Mouse (Mus musculus) embryo, embryonic 9.5 days (tissue): ENCODE data around the gene Emid1.
A peak's percentile ranks its signal among the peaks of the same experiment; 100 is the strongest.

Source experiments
- DNase-seq: peaks from one replicate; pipeline ENCODE4 v3.0.0-alpha.2; 2017; ENCODE audit errors: extremely low spot score

The Emid1 gene

DNA sequence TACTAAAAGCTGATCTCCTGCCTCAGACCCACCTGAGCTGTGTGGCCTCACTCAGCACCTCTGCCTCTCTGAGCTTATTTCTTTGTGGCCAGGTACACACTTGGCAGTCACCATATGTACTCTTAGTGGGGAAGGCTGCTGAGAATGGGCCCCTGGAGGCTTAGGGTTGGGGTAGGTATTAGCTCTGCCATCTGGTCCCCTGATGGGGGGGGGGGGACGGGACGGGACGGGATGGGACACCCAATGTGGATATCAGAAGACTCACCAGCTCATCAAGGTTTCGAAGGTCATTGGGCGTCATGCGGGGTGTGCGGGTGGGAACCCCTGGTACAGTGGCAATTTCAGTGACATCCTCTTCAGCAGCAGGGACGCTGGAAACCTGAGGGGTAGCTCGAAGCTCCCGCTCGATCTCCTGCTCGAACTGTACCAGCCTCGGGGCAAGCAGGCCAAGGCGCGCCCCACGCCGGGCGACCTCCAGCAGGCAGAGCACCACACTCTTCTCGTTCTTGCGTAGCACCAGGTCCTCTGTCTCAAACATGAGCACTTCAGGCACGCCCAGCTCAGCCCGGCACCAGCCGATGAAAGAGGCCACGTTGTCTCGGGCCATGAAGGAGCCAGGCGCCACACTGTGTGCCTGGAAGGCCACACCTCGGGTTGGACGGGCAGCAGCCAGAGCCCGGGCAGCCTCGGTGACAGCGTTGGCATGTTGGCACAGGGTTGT is 88.3 kb downstream of the Emid1 start:
- DNase-seq = no peak

DNA sequence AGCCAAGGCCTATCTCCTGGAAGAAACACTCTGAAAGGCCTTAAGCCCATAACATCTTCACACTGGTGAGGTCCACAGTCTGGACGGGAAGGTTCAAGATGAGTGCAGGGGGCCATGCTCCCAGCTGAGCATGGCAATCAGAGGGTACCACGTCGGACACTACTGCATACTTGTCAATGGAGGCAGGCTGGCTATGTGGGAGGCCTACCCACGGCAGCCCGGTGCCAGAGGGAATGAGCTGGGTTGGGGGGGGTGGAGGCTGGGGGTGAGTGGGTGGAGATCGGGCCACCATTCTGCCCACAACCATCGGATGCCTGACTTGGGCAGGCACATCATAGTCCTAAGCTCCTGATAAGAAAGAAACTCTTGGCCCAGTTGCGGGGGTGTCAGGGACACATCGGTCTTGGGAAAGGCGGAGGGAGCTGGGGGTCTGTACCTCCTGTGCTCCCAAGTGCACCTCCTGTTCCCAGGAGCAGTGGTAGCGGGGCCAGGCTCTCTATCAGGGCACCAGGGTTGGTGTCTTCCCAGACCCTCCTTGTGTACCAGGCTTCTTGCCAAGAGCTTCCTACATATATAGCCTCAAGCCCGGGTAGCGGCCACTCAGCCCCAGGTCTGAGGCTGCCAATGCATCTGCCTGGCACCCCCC is 89.1 kb downstream of the Emid1 start:
- no peak for DNase-seq

DNA sequence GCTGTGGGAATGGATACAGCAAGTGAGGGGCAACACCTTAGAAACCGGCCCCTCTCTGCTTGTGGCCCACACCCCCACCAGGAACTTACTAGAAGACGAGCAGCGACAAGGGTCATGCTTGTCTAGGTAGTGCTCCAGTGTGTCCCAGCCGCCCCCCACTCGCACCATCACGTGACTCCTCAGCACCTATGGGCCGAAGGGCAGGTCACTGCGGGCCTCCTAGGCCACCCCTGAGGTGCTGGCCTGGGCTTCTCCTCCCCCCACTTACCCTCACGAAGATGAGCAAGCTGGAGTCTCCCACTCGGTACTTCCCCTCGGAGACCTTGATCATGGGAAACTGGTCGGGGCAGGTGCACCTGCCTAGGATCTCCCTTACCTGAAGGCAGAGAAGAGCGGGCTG is 89.7 kb downstream of the Emid1 start:
- DNase-seq = no peak

DNA sequence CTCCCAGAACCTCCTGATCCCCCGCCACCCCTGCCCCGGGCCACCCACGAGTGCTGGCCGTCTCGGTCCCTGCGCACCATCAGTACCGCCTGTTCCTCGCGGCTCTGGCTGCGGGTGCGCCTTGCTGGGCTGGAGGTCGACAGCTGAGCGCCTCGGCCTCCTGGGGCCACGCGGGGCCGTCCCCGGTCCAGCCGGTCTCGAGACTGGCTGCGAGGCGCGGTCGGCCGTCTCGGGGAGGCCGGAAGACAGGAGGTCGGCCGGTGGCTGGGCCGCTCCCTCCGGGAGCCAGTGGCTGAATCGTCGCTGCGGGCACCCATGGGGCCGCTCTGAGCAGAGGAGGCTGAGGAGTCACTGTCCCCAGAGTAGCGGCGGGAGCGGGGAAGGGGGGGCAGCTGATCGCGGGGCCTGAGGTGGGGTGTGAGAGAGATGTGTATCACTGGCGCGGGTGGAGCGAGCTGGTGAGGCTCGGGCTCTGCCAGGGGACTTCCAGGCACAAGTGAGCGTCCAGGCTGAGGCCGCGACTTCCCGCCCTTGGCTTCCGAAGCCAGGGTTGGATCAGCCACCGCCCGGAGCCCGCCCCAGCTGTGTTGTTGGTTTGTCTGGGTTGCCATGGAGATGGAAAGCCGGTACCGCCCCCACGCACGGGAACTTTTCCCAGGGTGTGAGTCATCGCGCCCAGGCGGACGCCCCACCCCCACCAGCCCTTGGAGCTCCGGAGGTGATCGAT is 90.5 kb downstream of the Emid1 start:
- peak; percentile 87 for DNase-seq

DNA sequence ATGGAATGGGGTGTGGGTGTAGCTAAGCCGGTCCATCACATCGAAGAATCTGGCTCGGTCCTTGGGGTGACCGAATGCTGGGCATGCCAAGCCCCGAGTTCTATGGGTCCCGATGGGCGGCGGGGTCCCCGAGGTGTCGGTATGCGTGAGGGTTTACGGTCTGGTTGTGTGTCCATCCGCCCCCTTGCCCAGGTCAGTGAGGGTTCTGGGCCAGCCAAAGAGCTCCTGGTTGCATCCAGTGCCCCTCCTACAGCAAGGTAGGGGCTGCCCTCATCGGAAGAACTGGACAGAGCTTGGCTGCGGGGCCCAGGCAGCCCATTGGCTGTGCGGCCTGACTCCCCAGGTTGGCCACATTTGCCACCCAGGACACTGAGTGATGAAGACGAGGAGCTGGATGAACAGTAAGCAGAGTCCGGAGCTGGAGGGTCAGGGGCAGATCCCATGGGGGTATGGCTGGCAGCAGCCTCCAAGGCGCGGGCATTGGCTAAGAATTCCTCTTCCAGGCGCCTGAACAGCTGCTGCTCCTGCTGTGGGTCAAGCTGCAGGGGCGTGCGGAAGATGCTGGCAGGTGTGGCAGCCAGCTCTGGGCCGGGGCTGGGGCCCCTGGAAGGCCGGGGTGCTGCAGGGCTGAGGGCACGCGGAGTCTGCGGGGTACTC is 91.2 kb downstream of the Emid1 start:
- DNase-seq = no peak

DNA sequence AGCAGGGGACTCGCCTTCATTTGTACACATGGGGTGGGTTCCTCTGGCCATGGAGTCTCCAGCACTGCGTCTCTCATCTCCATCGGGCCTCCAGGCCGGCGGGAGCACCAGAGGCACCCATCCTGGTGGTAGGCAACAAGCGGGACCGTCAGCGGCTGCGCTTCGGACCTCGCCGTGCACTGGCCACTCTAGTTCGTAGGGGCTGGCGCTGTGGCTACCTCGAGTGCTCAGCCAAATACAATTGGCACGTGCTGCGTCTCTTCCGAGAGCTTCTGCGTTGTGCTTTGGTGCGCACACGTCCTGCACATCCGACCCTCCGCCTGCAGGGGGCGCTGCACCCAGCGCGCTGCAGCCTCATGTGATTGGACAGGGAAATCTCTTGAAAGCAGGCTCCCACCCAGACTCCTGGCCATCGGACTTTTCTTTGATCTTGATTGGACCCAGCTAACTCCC is 92.3 kb downstream of the Emid1 start:
- DNase-seq = peak; percentile 46

DNA sequence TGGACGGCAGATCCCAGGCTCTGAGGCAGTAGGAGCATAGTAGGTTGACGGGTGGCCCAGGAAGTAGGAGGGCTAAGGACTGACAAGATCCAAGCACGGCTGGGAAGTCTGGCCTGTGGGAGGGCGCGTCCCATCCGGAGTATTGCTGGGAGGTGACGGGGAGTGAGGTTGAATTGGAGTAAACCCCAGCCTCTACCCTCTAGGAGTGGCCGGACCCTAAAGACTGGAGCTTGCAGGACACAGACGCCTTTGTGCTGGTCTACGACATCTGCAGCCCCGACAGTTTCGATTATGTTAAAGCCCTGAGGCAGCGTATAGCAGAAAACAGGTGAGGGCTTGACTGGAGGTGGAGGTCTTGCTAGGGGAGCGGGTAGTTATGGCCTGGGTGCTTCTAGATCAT is 92.8 kb downstream of the Emid1 start:
- DNase-seq = no peak

DNA sequence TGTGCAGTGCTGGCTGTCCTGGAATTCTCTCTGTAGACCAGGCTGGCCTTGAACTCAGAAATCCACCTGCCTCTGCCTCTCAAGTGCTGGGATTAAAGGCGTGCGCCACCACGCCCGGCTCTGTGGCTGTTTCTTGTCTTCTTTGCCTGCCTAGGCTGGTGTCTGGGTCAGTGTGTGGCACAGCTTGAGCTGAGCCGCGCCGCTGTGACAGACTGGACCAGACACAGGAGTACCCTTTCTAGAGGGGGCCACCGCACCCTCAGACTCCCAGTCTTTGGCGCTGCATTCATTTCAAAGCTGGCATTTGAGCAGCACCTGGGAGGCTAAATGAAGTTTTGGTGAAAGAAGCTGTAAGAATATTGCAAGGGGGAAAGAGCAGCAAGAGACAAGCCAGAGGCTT is 93.3 kb downstream of the Emid1 start:
- no peak for DNase-seq

DNA sequence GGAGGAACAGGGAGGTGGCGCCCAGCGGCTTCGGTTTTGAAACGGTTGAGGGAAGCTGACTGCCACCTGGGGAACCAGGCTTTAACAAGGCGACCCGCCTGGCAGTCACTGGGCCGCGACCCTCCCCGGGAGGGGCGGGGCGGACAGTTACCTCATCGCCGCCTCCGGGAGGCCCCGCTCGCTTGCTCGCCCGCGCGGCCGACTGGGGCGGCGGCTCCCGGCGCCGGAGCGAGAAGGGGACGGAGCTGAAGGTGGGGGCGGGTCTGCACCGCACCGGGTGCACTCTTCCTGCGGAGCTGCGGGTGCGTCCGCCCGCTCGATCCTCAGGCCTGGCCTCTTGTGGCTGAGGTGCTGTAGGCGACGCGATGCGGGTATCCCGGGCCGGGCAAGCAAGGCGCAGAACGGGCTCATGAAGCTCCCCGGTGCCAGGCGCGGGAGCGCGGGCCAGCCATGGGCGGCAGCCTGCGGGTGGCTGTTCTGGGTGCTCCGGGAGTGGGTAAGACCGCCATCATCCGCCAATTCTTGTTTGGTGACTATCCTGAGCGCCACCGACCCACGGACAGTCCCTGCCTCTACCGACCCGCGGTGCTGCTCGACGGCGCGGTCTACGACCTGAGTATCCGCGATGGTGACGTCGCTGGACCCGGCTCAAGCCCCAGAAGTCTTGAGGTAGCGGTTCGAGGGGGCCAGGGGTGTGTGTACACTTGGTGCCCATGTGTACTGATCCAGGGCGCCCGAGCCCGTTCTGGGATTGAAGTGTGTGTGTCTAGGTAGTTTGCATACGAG is 94.0 kb downstream of the Emid1 start, which contains the start of gene Rasl10a:
TSS of gene Rasl10a (plus strand) at position 273 of the 786 bp plus-strand sequence.
- peak; percentile 41 for DNase-seq

DNA sequence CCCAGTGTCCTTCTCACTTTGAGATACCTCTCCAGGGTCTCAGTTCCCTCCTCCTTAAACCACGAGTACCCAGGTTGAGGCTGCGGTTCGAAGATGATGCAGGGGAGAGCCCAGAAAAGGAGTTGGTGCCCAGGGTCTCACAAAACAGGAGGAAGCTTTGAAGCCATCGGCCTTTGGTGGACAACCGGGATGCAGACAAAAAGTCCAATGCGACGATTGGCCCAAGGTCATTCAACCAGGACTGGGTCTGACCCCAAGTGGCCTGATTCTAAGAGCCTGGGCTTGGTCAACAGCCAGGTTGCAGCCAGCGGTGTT is 94.6 kb downstream of the Emid1 start:
- DNase-seq = no peak

DNA sequence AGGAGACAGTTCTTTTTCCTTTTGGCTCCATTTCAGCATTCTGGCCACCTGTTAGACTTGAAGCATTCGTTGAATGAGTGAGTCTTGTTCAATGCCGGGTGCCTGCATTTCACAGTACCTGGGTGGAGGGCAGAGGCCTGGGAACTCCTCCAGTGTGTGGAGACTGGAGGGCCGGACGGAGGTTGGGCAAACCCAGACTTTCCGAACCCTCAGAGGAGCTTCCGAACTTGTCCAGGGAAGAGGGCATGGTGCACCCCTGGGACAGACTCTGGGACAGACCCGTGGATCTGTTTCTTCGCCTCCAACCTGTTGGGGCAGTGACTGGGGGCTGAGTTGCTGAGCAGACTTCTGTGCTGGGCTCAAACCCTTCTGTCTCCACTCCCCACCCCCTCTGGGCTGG is 95.0 kb downstream of the Emid1 start:
- DNase-seq = no peak
